Mouse (Mus musculus) testis, adult 10 weeks (tissue): ENCODE data around the gene Vmn2r15. TPM values are rescaled to one million over a fixed set of nuclear protein-coding genes. Genes with fewer than 3 reads are reported as not detected.

ENCODE experiments used
- polyA plus RNA-seq: library from polyadenylated mRNA; stranded (reverse); fragments of 350-450 nt; fragmentation: Illumina TruSeq; extraction: RNeasy Lipid Tissue Mini Kit (QIAGEN cat#74804); gene quantifications from one replicate; pipeline ENCODE4 v1.2.3, GENCODE M21; 2014; ENCODE audit warnings: low read depth, low replicate concordance

The Vmn2r15 gene
- not detected for polyA plus RNA-seq

GRCm38 (mm10) chr5:109297544-109297943 is at the start of gene Vmn2r15:
Gene Vmn2r15, minus strand, starts transcription at chr5:109297644.

DNA sequence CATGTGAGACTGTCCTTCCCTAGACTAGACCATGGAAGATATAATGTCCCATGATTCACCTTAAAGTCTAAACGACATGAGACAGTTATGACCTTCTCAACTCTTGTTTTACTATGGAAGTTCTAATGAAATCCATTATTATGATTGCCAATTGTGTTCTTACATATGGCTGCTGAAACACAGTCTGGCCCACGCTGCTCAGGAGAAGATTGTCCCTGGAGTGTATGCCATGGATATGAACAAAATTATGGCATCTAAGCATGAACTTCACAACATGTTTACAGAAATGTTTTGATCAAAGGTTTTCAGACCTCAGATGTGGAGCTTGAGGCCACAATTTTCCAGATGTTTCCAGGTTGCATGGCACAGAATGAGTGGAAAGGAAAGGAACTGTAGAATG is 32.4 kb upstream of the Vmn2r15 start, which contains the start of gene Vmn2r16:
Gene Vmn2r16 (plus strand): TSS at position 301 of the 400 bp plus-strand sequence.

Other genes with a start within 250 kb of the Vmn2r15 start
- not detected for gene Vmn2r11, start 238.1 kb downstream of the Vmn2r15 start, polyA plus RNA-seq
- gene Vmn2r12, start 199.7 kb downstream of the Vmn2r15 start, polyA plus RNA-seq, result not detected
- gene Vmn2r13, start 105.4 kb downstream of the Vmn2r15 start, polyA plus RNA-seq, result not detected
- not detected for gene Vmn2r14, start 72.9 kb downstream of the Vmn2r15 start, polyA plus RNA-seq
- 0.03 TPM for gene Vmn2r16, start 32.5 kb upstream of the Vmn2r15 start, polyA plus RNA-seq
- 0.03 TPM for gene Vmn2r17, start 122.0 kb upstream of the Vmn2r15 start, polyA plus RNA-seq